Mouse (Mus musculus): ENCODE measurements around the gene Qdpr. TPM values are rescaled to one million over a fixed set of nuclear protein-coding genes. Genes with fewer than 3 reads are reported as not detected.

The Qdpr gene
- polyA plus RNA-seq, 1 experiment from 2014 or later = 91.3 TPM

DNA sequence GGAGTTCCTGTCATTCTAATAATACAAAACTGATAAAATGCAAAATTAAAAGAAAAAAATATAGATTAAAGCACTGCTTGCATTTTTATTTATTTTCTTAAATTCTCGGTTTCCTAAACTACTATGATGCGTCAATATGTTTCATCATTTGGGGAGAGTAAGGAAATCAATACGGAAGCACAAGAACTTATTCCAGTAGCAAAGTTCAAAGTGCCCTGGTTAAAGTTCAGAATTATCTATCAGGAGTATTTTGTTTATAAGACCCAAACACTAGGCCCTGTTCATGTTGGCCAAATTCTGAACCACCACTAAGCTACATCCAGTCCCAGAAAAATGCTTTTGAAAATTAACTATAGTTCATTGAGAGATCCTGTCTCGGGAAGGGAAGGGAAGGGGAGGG lies 24.7 kb upstream of the Qdpr start:
- H3K9ac ChIP-seq (ENCODE audit: low read length) = no peak overlapping the region
- no peak overlapping the region for H3K4me3 ChIP-seq (ENCODE audit: low read depth, low read length)
- H3K9me3 ChIP-seq (replicated peaks; ENCODE audit: control insufficient read depth, low read length) = no peaks in the 10 kb centered on the region
- H3K27ac ChIP-seq (ENCODE audit: low read depth, low read length) = no peak overlapping the region
- whole genome bisulfite sequencing = 70% methylated on average over 4 of the region's 4 CpGs
- DNase-seq (ENCODE audit: low spot score) (no peak), ATAC-seq (no peak)
- no peaks in the 10 kb centered on the region for H3K27me3 ChIP-seq (replicated peaks; ENCODE audit: control insufficient read depth, insufficient read depth, low read length)
- H3K36me3 ChIP-seq (ENCODE audit: control insufficient read depth, insufficient read depth, low read length) = no peaks in the 10 kb centered on the region
- H3K4me2 ChIP-seq (ENCODE audit: low read length) = no peak overlapping the region
- H3K4me1 ChIP-seq (ENCODE audit: control insufficient read depth, insufficient read depth, low read length) = peaks cover 4% of the 10 kb centered on the region; the same call in 1 of the 2 replicates

- H3K4me2 ChIP-seq (ENCODE audit: low read length) = no peak overlapping the region
- ATAC-seq = peak; percentile 52; the same call in 1 of the 2 replicates
- peaks cover 4% of the 10 kb centered on the region; the same call in 1 of the 2 replicates for H3K4me1 ChIP-seq (ENCODE audit: control insufficient read depth, insufficient read depth, low read length)
- no peak overlapping the region for H3K9ac ChIP-seq (ENCODE audit: low read length)
- no peak overlapping the region for H3K27ac ChIP-seq (ENCODE audit: low read depth, low read length)
- DNase-seq (ENCODE audit: low spot score) = peak; percentile 91
- WGBS = 26% methylated on average over 6 of the region's 6 CpGs
- no peaks in the 10 kb centered on the region for H3K27me3 ChIP-seq (replicated peaks; ENCODE audit: control insufficient read depth, insufficient read depth, low read length)
- no peak overlapping the region for H3K4me3 ChIP-seq (ENCODE audit: low read depth, low read length)
- no peaks in the 10 kb centered on the region for H3K9me3 ChIP-seq (replicated peaks; ENCODE audit: control insufficient read depth, low read length)
- no peaks in the 10 kb centered on the region for H3K36me3 ChIP-seq (ENCODE audit: control insufficient read depth, insufficient read depth, low read length)
These were observed 24.2 kb upstream of the Qdpr start for GRCm38 (mm10) chr5:45474215-45474614.

DNA sequence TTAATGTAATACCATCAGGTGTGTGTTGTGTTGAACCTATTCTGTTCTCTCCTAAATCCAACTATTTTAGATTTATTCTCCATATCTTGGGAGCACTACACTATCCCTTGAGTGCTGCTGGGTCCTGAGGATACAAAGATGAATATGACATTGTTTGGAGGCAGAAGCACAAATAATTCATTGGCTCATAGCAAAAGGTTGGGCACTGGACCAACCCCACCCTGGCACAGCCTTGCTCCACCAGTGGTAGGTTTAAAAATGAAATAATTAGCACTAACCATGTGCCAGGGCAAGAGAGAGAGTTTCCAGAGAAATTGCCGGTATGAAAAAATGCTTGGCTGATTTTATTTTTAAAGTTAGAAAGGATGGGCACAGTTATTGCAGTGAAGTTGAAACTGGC lies 23.5 kb upstream of the Qdpr start:
- Histone ChIP-seq H3K4me1 (ENCODE audit: control insufficient read depth, insufficient read depth, low read length) (peaks cover 4% of the 10 kb centered on the region; the same call in 1 of the 2 replicates), H3K27me3 (replicated peaks; ENCODE audit: control insufficient read depth, insufficient read depth, low read length) (no peaks in the 10 kb centered on the region), H3K9ac (ENCODE audit: low read length) (no peak overlapping the region), H3K9me3 (replicated peaks; ENCODE audit: control insufficient read depth, low read length) (no peaks in the 10 kb centered on the region), H3K4me3 (ENCODE audit: low read depth, low read length) (no peak overlapping the region), H3K4me2 (ENCODE audit: low read length) (no peak overlapping the region), H3K36me3 (ENCODE audit: control insufficient read depth, insufficient read depth, low read length) (no peaks in the 10 kb centered on the region), H3K27ac (ENCODE audit: low read depth, low read length) (no peak overlapping the region)
- 57% methylated on average over 1 of the region's 1 CpGs for WGBS
- ATAC-seq (peak; percentile 32; the same call in 1 of the 2 replicates), DNase-seq (ENCODE audit: low spot score) (peak; percentile 33)

- Histone ChIP-seq H3K4me2 (ENCODE audit: low read length) (no peak overlapping the region), H3K27me3 (replicated peaks; ENCODE audit: control insufficient read depth, insufficient read depth, low read length) (no peaks in the 10 kb centered on the region), H3K9ac (ENCODE audit: low read length) (no peak overlapping the region), H3K27ac (ENCODE audit: low read depth, low read length) (no peak overlapping the region), H3K36me3 (ENCODE audit: control insufficient read depth, insufficient read depth, low read length) (no peaks in the 10 kb centered on the region), H3K9me3 (replicated peaks; ENCODE audit: control insufficient read depth, low read length) (no peaks in the 10 kb centered on the region), H3K4me3 (ENCODE audit: low read depth, low read length) (no peak overlapping the region), H3K4me1 (ENCODE audit: control insufficient read depth, insufficient read depth, low read length) (peaks cover 4% of the 10 kb centered on the region; the same call in 1 of the 2 replicates)
- 35% methylated on average over 7 of the region's 7 CpGs for WGBS
- ATAC-seq (peak; percentile 67; the same call in 1 of the 2 replicates), DNase-seq (ENCODE audit: low spot score) (peak; percentile 72)
These were observed 22.9 kb upstream of the Qdpr start for GRCm38 (mm10) chr5:45472880-45473450.

DNA sequence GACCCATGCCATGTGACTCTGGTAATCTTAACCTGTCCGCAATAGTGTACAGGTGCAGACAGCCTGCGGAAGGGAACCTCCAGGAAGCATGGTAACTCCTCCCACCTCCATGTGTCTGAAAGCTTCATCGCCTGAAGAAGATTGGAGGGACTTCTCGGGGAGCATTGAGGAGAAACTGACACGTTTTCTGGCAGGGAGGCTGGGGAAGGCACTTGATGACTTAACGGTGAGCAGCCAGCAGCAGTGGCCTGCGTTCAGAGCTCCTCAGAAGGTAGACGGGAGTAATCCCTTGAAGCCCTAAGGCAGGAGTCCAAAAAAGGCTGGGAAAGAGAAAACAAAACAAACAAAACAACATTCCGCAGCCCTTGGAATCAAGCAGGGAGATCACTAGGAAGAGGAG lies 4.4 kb upstream of the Qdpr start:
- WGBS = 45% methylated on average over 9 of the region's 9 CpGs
- no peak overlapping the region for H3K27ac ChIP-seq (ENCODE audit: low read depth, low read length)
- DNase-seq (ENCODE audit: low spot score) = no peak
- H3K27me3 ChIP-seq (replicated peaks; ENCODE audit: control insufficient read depth, insufficient read depth, low read length) = no peaks in the 10 kb centered on the region
- no peak overlapping the region for H3K4me3 ChIP-seq (ENCODE audit: low read depth, low read length)
- H3K4me1 ChIP-seq (ENCODE audit: control insufficient read depth, insufficient read depth, low read length) = peaks cover under 1% of the 10 kb centered on the region; the same call in 1 of the 2 replicates
- H3K9me3 ChIP-seq (replicated peaks; ENCODE audit: control insufficient read depth, low read length) = no peaks in the 10 kb centered on the region
- no peak for ATAC-seq
- H3K4me2 ChIP-seq (ENCODE audit: low read length) = no peak overlapping the region
- no peaks in the 10 kb centered on the region for H3K36me3 ChIP-seq (ENCODE audit: control insufficient read depth, insufficient read depth, low read length)
- no peak overlapping the region for H3K9ac ChIP-seq (ENCODE audit: low read length)

DNA sequence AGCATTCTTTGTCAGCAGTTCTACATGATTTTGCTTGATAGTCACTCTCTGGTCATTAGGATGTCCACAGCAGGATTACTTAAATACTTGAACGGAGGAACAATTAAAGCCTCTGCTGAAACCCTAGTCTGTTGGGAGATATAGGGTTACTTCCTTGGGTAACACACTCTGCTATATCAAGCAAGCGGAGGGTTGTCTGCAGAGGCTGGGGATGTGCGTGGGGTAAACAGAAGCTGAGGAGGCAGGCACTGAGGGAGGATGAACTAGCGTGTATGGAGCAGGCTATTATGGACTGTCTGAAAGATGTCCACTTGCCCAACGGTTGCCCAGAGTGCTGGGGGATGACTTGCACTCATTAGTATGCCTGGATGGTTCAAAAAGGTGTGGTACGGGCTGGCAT lies 3.4 kb upstream of the Qdpr start, which contains the start of gene Clrn2:
TSS of gene Clrn2 (plus strand) at position 301 of the 400 bp plus-strand sequence.
- H3K4me2 ChIP-seq (ENCODE audit: low read length) = no peak within 1 kb of the TSS
- 79% methylated on average over 6 of the region's 6 CpGs for WGBS
- H3K9ac ChIP-seq (ENCODE audit: low read length) = no peak within 1 kb of the TSS
- DNase-seq (ENCODE audit: low spot score) (no peak), ATAC-seq (no peak)
- no peak within 1 kb of the TSS for H3K4me3 ChIP-seq (ENCODE audit: low read depth, low read length)
- peaks cover 10% of the 10 kb centered on the region; the same call in 1 of the 2 replicates for H3K4me1 ChIP-seq (ENCODE audit: control insufficient read depth, insufficient read depth, low read length)
- H3K36me3 ChIP-seq (ENCODE audit: control insufficient read depth, insufficient read depth, low read length) = no peaks in the 10 kb centered on the region
- no peaks in the 10 kb centered on the region for H3K9me3 ChIP-seq (replicated peaks; ENCODE audit: control insufficient read depth, low read length)
- H3K27me3 ChIP-seq (replicated peaks; ENCODE audit: control insufficient read depth, insufficient read depth, low read length) = no peaks in the 10 kb centered on the region
- no peak within 1 kb of the TSS for H3K27ac ChIP-seq (ENCODE audit: low read depth, low read length)

DNA sequence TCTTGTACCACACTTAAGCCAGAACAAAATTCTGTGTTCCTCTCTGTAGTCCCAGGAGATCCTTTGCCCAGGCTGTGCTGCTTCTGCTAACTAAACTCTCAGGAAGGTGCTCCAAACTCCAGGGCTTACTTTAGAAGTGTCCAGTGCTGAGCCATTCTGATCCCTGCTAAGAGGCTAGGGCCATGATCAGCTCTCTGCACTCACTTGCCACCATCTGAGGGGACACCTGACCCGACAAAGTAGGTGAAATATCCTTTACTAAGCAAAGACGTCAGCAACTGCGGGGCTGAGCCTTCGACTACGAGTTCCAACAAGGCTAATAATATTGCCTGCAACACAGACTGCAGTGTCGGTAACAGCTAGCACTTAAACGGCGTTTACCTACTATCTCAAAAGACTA lies 830 bp downstream of the Qdpr start:
- no peak overlapping the region for H3K27ac ChIP-seq (ENCODE audit: low read depth, low read length)
- peak; percentile 14 for DNase-seq (ENCODE audit: low spot score)
- H3K9me3 ChIP-seq (replicated peaks; ENCODE audit: control insufficient read depth, low read length) = no peaks in the 10 kb centered on the region
- H3K4me3 ChIP-seq (ENCODE audit: low read depth, low read length) = peak overlapping the region; percentile 68
- WGBS = 3% methylated on average over 8 of the region's 8 CpGs
- ATAC-seq = no peak
- H3K9ac ChIP-seq (ENCODE audit: low read length) = peak overlapping the region; percentile 76
- peak overlapping the region; percentile 97 for H3K4me2 ChIP-seq (ENCODE audit: low read length)
- H3K36me3 ChIP-seq (ENCODE audit: control insufficient read depth, insufficient read depth, low read length) = no peaks in the 10 kb centered on the region
- peaks cover 12% of the 10 kb centered on the region; the same call in 1 of the 2 replicates for H3K4me1 ChIP-seq (ENCODE audit: control insufficient read depth, insufficient read depth, low read length)
- no peaks in the 10 kb centered on the region for H3K27me3 ChIP-seq (replicated peaks; ENCODE audit: control insufficient read depth, insufficient read depth, low read length)

GRCm38 (mm10) chr5:45448676-45449075 lies 1.4 kb downstream of the Qdpr start:
- 18% methylated on average over 5 of the region's 5 CpGs for WGBS
- 0 out of 2 replicates have a peak, but pooled peaks cover 2% of the 10 kb centered on the region for H3K36me3 ChIP-seq (ENCODE audit: control insufficient read depth, insufficient read depth, low read length)
- no peak overlapping the region for H3K27ac ChIP-seq (ENCODE audit: low read depth, low read length)
- peak overlapping the region; percentile 97 for H3K4me2 ChIP-seq (ENCODE audit: low read length)
- peaks cover 12% of the 10 kb centered on the region; the same call in 1 of the 2 replicates for H3K4me1 ChIP-seq (ENCODE audit: control insufficient read depth, insufficient read depth, low read length)
- H3K4me3 ChIP-seq (ENCODE audit: low read depth, low read length) = no peak overlapping the region; the same call in 1 of the 2 replicates
- H3K9me3 ChIP-seq (replicated peaks; ENCODE audit: control insufficient read depth, low read length) = no peaks in the 10 kb centered on the region
- H3K9ac ChIP-seq (ENCODE audit: low read length) = peak overlapping the region; percentile 8
- DNase-seq (ENCODE audit: low spot score) (no peak), ATAC-seq (no peak)
- H3K27me3 ChIP-seq (replicated peaks; ENCODE audit: control insufficient read depth, insufficient read depth, low read length) = no peaks in the 10 kb centered on the region

DNA sequence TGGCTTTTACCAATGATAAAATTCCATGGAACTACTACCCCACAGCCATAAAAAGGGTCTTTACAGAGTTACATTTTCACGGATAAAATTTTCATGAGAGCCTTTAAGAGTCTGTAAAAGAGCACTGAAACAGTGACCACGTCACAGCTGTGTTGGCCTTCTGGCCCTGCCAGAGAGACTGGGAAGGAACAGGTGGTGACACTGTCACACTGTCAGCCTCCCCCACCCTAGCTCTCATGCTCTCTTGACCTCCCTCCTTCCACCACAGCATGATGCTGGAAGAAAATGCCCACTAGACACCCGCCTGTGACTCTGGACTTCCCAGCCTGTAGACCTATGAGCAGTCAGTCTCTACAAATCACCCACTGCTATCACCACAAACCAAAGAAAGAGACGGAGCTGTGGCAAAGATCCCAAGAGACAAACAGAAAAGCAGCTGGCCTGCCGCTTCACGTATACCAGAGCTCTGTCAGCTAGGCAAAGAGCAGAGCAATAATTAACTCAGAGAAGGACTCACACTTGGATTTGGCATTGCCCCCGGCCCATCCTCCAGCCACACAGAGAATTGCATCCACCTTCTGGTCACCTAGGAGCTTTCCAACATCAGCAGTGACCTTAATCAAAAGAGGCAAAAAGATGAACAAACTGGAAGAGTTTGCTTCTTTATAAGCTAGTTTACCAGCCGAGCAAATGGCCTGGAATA lies 5.8 kb downstream of the Qdpr start:
- ATAC-seq (no peak), DNase-seq (ENCODE audit: low spot score) (no peak)
- H3K36me3 ChIP-seq (ENCODE audit: control insufficient read depth, insufficient read depth, low read length) = peaks cover 2% of the 10 kb centered on the region; the same call in 1 of the 2 replicates
- no peak overlapping the region for H3K4me2 ChIP-seq (ENCODE audit: low read length)
- H3K9me3 ChIP-seq (replicated peaks; ENCODE audit: control insufficient read depth, low read length) = no peaks in the 10 kb centered on the region
- H3K9ac ChIP-seq (ENCODE audit: low read length) = no peak overlapping the region
- H3K27me3 ChIP-seq (replicated peaks; ENCODE audit: control insufficient read depth, insufficient read depth, low read length) = no peaks in the 10 kb centered on the region
- WGBS = 90% methylated on average over 8 of the region's 8 CpGs
- no peak overlapping the region for H3K4me3 ChIP-seq (ENCODE audit: low read depth, low read length)
- H3K4me1 ChIP-seq (ENCODE audit: control insufficient read depth, insufficient read depth, low read length) = peaks cover 10% of the 10 kb centered on the region; the same call in 1 of the 2 replicates
- H3K27ac ChIP-seq (ENCODE audit: low read depth, low read length) = no peak overlapping the region

Measured in forebrain, embryonic 14.5 days (tissue).